Mouse (Mus musculus) lung, adult 2 months (tissue): ENCODE data around the gene Dapk3. TPM values are rescaled to one million over a fixed set of nuclear protein-coding genes. Genes with fewer than 3 reads are reported as not detected.

ENCODE experiments used
- DNase-seq: peaks from one replicate; pipeline ENCODE4 v3.0.0; 2022
- H3K4me1 ChIP-seq: fragments of 200-500 bp; 2 replicates; pipeline ENCODE4 v1.6.1; 2011; ENCODE audit warnings: low read length; ENCODE audit not compliant: control insufficient read depth, insufficient read depth
- H3K4me3 ChIP-seq: fragments of 200-500 bp; replicated peaks from 2 replicates; pipeline ENCODE3; 2011; ENCODE audit warnings: low read depth, mild to moderate bottlenecking, control low read depth, low read length; ENCODE audit errors: extremely low read depth
- CTCF ChIP-seq: fragments of 200-500 bp; IDR thresholded peaks from 2 replicates; pipeline ENCODE4 v1.5.1; 2011; ENCODE audit warnings: mild to moderate bottlenecking, low read length, control low read depth; ENCODE audit not compliant: insufficient read depth
- POLR2A ChIP-seq: fragments of 200-500 bp; IDR thresholded peaks from 2 replicates; pipeline ENCODE4 v1.6.1; 2011; ENCODE audit warnings: low read depth, mild to moderate bottlenecking, control low read depth, low read length, borderline replicate concordance; ENCODE audit errors: extremely low read depth
- WGBS: fragments of 180-500 bp; shearing (Covaris S2); methylation state at CpG from one replicate; pipeline ENCODE4 v1.1.7; 2018; 5-methylcytosine and 5-hydroxymethylcytosine counted together
- polyA plus RNA-seq: library from polyadenylated mRNA; depleted of rRNA; stranded (reverse); fragments of >200 nt; gene quantifications from 2 replicates; pipeline ENCODE4 v1.2.3, GENCODE M21; 2012; rRNA removed

The Dapk3 gene
- polyA plus RNA-seq, 1 experiment = 70.4 TPM

- TF ChIP-seq POLR2A (peak; percentile 83; the same call in 1 of the 2 replicates), CTCF (no peak)
- Histone ChIP-seq H3K4me1 (0 out of 2 replicates have a peak, but pooled peaks cover 2% of the 10 kb centered on the region), H3K4me3 (peak within 1 kb of the TSS; percentile 66)
- peak; percentile 89 for DNase-seq
- 7% methylated on average over 27 of the region's 29 CpGs for WGBS
Measured at GRCm38 (mm10) chr10:81232580-81233225, 49.9 kb downstream of the Dapk3 start, which contains the start of gene Zfr2. TSS of gene Zfr2 (plus strand) at chr10:81233155.

DNA sequence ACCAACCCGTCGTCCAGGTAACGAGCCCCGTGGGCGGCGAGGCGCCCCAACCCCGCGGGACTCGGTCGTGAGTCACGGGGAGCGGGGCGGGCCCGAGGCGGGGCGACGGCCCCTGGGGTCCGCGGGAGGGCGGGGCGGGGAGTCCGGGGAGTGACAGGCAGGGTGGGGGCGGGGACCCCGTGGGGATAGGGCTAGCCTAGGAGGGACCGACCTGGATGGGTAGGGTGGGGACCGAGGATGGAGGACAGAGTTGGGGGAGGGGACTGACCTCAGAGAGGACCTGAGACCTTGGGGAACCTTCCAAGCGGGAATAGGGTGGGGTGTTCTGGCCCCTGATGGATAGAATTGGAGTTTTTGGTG lies 50.4 kb downstream of the Dapk3 start:
- H3K4me1 ChIP-seq = 0 out of 2 replicates have a peak, but pooled peaks cover 2% of the 10 kb centered on the region
- DNase-seq = no peak
- WGBS = 1% methylated on average over 27 of the region's 28 CpGs
- TF ChIP-seq POLR2A (no peak), CTCF (no peak)
- H3K4me3 ChIP-seq = peak overlapping the region; percentile 66

DNA sequence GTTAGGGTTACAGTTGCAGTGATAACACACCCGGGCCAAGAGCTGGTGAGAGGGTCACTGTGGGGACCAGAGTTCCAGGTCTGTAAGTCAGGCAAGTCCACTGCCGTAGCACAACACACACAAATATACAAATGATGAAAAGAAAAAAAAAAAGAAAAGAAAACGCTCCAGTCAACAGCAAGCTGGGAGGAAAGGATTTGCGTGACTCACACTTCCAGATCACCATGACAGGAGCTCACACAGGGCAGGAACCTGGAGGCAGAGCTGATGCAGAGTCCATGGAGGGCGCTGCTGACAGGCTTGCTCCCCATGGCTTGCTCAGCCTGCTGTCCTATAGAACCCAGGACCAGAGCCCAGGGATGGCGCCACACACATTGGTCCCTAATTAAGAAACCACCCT lies 51.4 kb downstream of the Dapk3 start:
- no peak overlapping the region for H3K4me3 ChIP-seq
- TF ChIP-seq CTCF (no peak), POLR2A (no peak)
- no peak for DNase-seq
- 0 out of 2 replicates have a peak, but pooled peaks cover 2% of the 10 kb centered on the region for H3K4me1 ChIP-seq
- 79% methylated on average over 6 of the region's 6 CpGs for WGBS

- WGBS = 88% methylated on average over 12 of the region's 12 CpGs
- Histone ChIP-seq H3K4me3 (no peak overlapping the region), H3K4me1 (0 out of 2 replicates have a peak, but pooled peaks cover 2% of the 10 kb centered on the region)
- DNase-seq = no peak
- TF ChIP-seq CTCF (no peak), POLR2A (no peak)
Measured at GRCm38 (mm10) chr10:81236471-81237268, 53.9 kb downstream of the Dapk3 start.

- no peak for TF ChIP-seq POLR2A
- TF ChIP-seq CTCF = no peak
- no peak overlapping the region for H3K4me3 ChIP-seq
- WGBS = 75% methylated on average over 2 of the region's 2 CpGs
- no peaks in the 10 kb centered on the region for H3K4me1 ChIP-seq
- DNase-seq = no peak
Measured at GRCm38 (mm10) chr10:81238618-81239017, 55.8 kb downstream of the Dapk3 start.

DNA sequence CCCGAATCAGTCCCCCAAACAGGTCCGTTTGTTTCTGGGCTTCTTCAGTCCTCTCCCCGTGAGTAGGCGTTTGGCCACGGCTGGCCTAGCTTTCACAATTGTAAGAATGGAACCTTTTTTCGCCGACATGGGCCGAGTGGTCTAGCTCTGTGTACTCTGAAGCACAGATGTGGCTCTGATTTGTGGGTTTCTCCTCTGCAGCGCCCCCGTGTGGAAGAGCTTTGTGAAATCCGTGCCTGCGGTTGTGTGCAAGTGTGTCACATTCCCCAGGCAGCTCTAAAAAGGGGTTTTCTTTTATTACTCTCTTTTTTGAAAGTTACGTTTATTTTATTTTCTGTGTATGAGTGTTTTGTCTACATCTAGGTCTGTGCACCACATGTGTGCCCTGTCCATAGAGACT lies 58.1 kb downstream of the Dapk3 start:
- Histone ChIP-seq H3K4me1 (peaks cover 3% of the 10 kb centered on the region; the same call in 1 of the 2 replicates), H3K4me3 (no peak overlapping the region)
- DNase-seq = peak; percentile 57
- TF ChIP-seq CTCF (peak; percentile 65), POLR2A (no peak)
- WGBS = 25% methylated on average over 13 of the region's 13 CpGs

GRCm38 (mm10) chr10:81242021-81242420 lies 59.2 kb downstream of the Dapk3 start:
- Histone ChIP-seq H3K4me3 (no peak overlapping the region), H3K4me1 (peaks cover 3% of the 10 kb centered on the region; the same call in 1 of the 2 replicates)
- WGBS = 88% methylated on average over 16 of the region's 16 CpGs
- TF ChIP-seq POLR2A (no peak), CTCF (no peak)
- no peak for DNase-seq

Other genes starting within 250 kb of the Dapk3 start
- 2.6 and 3.0 TPM in 2 replicates for gene Gng7, start 168.1 kb upstream of the Dapk3 start, polyA plus RNA-seq
- 0.03 TPM in 1 of 2 replicates, not detected in the other for gene Diras1, start 157.3 kb upstream of the Dapk3 start, polyA plus RNA-seq
- gene Slc39a3, start 145.6 kb upstream of the Dapk3 start, polyA plus RNA-seq = 44.2 and 46.9 TPM in 2 replicates
- 182 and 183 TPM in 2 replicates for gene Sgta, start 122.8 kb upstream of the Dapk3 start, polyA plus RNA-seq
- 31.7 and 59.6 TPM in 2 replicates for gene Thop1, start 113.0 kb upstream of the Dapk3 start, polyA plus RNA-seq
- 0.15 and 0.47 TPM in 2 replicates for gene Creb3l3, start 84.1 kb upstream of the Dapk3 start, polyA plus RNA-seq
- 147 and 176 TPM in 2 replicates for gene Map2k2, start 77.1 kb upstream of the Dapk3 start, polyA plus RNA-seq
- 66.7 and 83.6 TPM in 2 replicates for gene Zbtb7a, start 47.8 kb upstream of the Dapk3 start, polyA plus RNA-seq
- gene Pias4, start 15.1 kb upstream of the Dapk3 start, polyA plus RNA-seq = 33.0 and 40.0 TPM in 2 replicates
- gene Eef2, start 6.4 kb upstream of the Dapk3 start, polyA plus RNA-seq = 1,377 and 1,420 TPM in 2 replicates
- gene 4930442H23Rik, start 844 bp downstream of the Dapk3 start, polyA plus RNA-seq = not detected in 2 replicates
- gene Nmrk2, start 19.0 kb downstream of the Dapk3 start, polyA plus RNA-seq = 0.28 and 0.59 TPM in 2 replicates
- gene Atcay, start 47.8 kb downstream of the Dapk3 start, polyA plus RNA-seq = 0.08 and 0.20 TPM in 2 replicates
- 8.9 and 10.0 TPM in 2 replicates for gene Zfr2, start 50.1 kb downstream of the Dapk3 start, polyA plus RNA-seq
- gene Matk, start 69.9 kb downstream of the Dapk3 start, polyA plus RNA-seq = 2.7 and 3.3 TPM in 2 replicates
- gene Mrpl54, start 83.9 kb downstream of the Dapk3 start, polyA plus RNA-seq = 60.1 and 87.9 TPM in 2 replicates
- 86.4 and 104 TPM in 2 replicates for gene Apba3, start 84.0 kb downstream of the Dapk3 start, polyA plus RNA-seq
- 27.6 and 27.7 TPM in 2 replicates for gene Tjp3, start 108.6 kb downstream of the Dapk3 start, polyA plus RNA-seq
- gene Pip5k1c, start 110.0 kb downstream of the Dapk3 start, polyA plus RNA-seq = 103 and 104 TPM in 2 replicates
- gene Cactin, start 138.1 kb downstream of the Dapk3 start, polyA plus RNA-seq = 30.5 and 36.7 TPM in 2 replicates
- gene Tbxa2r, start 145.7 kb downstream of the Dapk3 start, polyA plus RNA-seq = 39.9 and 44.0 TPM in 2 replicates
- gene Gipc3, start 160.3 kb downstream of the Dapk3 start, polyA plus RNA-seq = 10.3 and 11.2 TPM in 2 replicates
- 106 and 134 TPM in 2 replicates for gene Hmg20b, start 167.5 kb downstream of the Dapk3 start, polyA plus RNA-seq
- gene Mfsd12, start 174.5 kb downstream of the Dapk3 start, polyA plus RNA-seq = 33.3 and 39.9 TPM in 2 replicates
- 21.9 and 25.8 TPM in 2 replicates for gene 4930404N11Rik, start 182.8 kb downstream of the Dapk3 start, polyA plus RNA-seq
- gene Fzr1, start 195.5 kb downstream of the Dapk3 start, polyA plus RNA-seq = 59.3 and 61.8 TPM in 2 replicates
- gene Dohh, start 201.4 kb downstream of the Dapk3 start, polyA plus RNA-seq = 79.2 and 83.4 TPM in 2 replicates
- 3.7 and 6.3 TPM in 2 replicates for gene Gm48551, start 201.5 kb downstream of the Dapk3 start, polyA plus RNA-seq
- 3.6 and 5.9 TPM in 2 replicates for gene Gm48552, start 206.0 kb downstream of the Dapk3 start, polyA plus RNA-seq
- gene Smim24, start 210.0 kb downstream of the Dapk3 start, polyA plus RNA-seq = 8.8 and 10.1 TPM in 2 replicates